Mouse (Mus musculus) small intestine, adult 2 months (tissue): ENCODE measurements at regions not wholly inside any gene's neighbourhood (a gene's known extent, or its start where the extent isn't known, plus 50 kb on each side); places are given as distances from the start of the nearest gene placed in this dataset.

Experiments
- H3K27ac ChIP-seq: fragments of 200-500 bp; 2 replicates; pipeline ENCODE4 v1.5.1; 2012; ENCODE audit warnings: low read depth, low read length, control low read depth, inconsistent platforms; ENCODE audit not compliant: insufficient read depth
- H3K27me3 ChIP-seq: fragments of 200-500 bp; 2 replicates; pipeline ENCODE4 v1.6.1; 2012; ENCODE audit warnings: mild to moderate bottlenecking, moderate library complexity, low read length, inconsistent platforms; ENCODE audit not compliant: control insufficient read depth, insufficient read depth
- H3K36me3 ChIP-seq: fragments of 200-500 bp; 2 replicates; pipeline ENCODE4 v1.6.1; 2012; ENCODE audit warnings: mild to moderate bottlenecking, low read length, control low read depth, inconsistent platforms; ENCODE audit not compliant: control insufficient read depth, insufficient read depth
- H3K4me1 ChIP-seq: fragments of 200-500 bp; 2 replicates; pipeline ENCODE4 v1.6.1; 2012; ENCODE audit warnings: low read length, inconsistent platforms, mixed read lengths; ENCODE audit not compliant: control insufficient read depth, insufficient read depth, insufficient read length
- H3K4me3 ChIP-seq: fragments of 200-500 bp; 2 replicates; pipeline ENCODE4 v1.5.1; 2012; ENCODE audit warnings: low read depth, mild to moderate bottlenecking, control low read depth, inconsistent platforms, low read length, moderate library complexity
- CTCF ChIP-seq: fragments of 200-500 bp; IDR thresholded peaks from 2 replicates; pipeline ENCODE4 v1.5.1; 2012; ENCODE audit warnings: low read depth, mild to moderate bottlenecking, control low read depth, inconsistent platforms, low read length, moderate library complexity, mixed read lengths; ENCODE audit not compliant: insufficient replicate concordance, insufficient read length; ENCODE audit errors: extremely low read depth
- POLR2A ChIP-seq: fragments of 200-500 bp; IDR thresholded peaks from 2 replicates; pipeline ENCODE4 v1.6.1; 2012; ENCODE audit warnings: low read depth, mild to moderate bottlenecking, control low read depth, inconsistent platforms, low read length, moderate library complexity
- WGBS: fragments of 180-500 bp; shearing (Covaris S2); methylation state at CpG from one replicate; pipeline ENCODE4 v1.1.7; 2018; 5-methylcytosine and 5-hydroxymethylcytosine counted together

DNA sequence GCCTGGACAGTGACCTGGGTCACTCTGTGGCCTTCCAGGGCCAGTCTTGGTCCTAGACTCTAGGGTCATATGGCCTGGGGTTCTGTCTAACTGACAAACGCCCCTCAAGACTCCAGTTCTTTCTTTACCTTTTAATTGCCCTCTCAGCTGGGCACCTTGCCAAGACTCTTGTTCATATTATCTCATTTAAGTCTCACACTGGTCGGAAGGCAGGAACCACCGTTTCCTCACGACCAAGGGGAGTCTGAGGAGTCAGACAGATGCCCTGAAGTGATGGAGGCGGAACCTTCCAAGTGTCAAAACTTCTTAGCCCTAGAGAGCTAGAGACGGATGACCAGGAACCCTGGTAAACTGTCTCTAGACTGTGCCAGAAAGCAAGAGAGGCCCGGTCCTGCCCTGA, 81.7 kb upstream of the 1600014C23Rik start:
- Histone ChIP-seq H3K27ac (no peak overlapping the region), H3K4me3 (no peak overlapping the region), H3K27me3 (no peaks in the 10 kb centered on the region), H3K4me1 (peaks cover 17% of the 10 kb centered on the region), H3K36me3 (no peaks in the 10 kb centered on the region)
- no peak for TF ChIP-seq CTCF
- no peak for TF ChIP-seq POLR2A
- 28% methylated on average over 7 of the region's 7 CpGs for WGBS

DNA sequence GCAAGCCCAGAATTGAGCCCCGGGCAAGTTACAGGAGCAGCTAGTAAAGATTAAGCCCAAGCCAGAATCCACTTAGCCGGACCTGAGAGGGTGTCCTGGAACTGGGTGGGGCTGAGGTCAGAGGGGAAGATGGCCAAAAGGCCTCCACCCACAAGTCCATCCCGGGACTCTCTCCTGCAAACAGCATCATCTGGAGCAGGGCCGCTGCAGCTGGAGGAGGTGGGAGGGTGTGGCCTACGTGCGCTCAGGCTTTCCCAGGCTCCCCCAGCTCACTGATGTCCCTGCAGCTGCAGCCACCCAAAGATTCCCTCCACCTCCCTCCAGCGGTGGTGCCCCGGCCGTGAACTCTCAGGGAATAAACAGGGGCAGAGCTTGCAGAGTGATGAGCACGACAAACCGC, 80.9 kb upstream of the 1600014C23Rik start:
- H3K27ac ChIP-seq, result no peak overlapping the region
- TF ChIP-seq CTCF, result no peak
- no peak for TF ChIP-seq POLR2A

DNA sequence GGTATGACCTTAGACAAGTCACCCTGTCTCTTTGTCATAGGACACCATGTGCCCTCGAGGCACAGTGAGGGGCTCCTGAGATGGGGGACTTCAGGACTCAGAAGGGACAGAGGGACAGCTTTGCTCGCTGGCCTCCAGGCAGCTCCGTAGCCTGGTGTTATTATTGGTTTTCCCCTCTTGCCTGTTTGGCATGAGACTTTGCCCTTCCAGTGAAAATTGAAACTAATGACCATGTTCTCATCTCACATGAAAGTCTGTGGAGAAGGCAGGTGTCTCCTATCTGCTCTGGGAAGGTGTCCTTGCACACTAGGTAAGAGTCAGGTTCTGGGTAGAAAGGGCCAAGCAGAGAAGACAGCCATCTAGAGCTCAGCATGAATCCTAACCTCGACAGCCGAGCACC, 80.3 kb upstream of the 1600014C23Rik start:
- H3K27ac ChIP-seq, result no peak overlapping the region
- WGBS, result 37% methylated on average over 5 of the region's 5 CpGs
- H3K27me3 ChIP-seq, result no peaks in the 10 kb centered on the region
- TF ChIP-seq POLR2A (no peak), CTCF (no peak)
- H3K4me3 ChIP-seq, result no peak overlapping the region
- peaks cover 12% of the 10 kb centered on the region for H3K4me1 ChIP-seq
- no peaks in the 10 kb centered on the region for H3K36me3 ChIP-seq

More for the DNA sequence above, 80.9 kb upstream of the 1600014C23Rik start:
- H3K27me3 ChIP-seq, result no peaks in the 10 kb centered on the region
- no peaks in the 10 kb centered on the region for H3K36me3 ChIP-seq
- WGBS, result 12% methylated on average over 11 of the region's 11 CpGs
- H3K4me3 ChIP-seq, result no peak overlapping the region
- peaks cover 17% of the 10 kb centered on the region for H3K4me1 ChIP-seq

DNA sequence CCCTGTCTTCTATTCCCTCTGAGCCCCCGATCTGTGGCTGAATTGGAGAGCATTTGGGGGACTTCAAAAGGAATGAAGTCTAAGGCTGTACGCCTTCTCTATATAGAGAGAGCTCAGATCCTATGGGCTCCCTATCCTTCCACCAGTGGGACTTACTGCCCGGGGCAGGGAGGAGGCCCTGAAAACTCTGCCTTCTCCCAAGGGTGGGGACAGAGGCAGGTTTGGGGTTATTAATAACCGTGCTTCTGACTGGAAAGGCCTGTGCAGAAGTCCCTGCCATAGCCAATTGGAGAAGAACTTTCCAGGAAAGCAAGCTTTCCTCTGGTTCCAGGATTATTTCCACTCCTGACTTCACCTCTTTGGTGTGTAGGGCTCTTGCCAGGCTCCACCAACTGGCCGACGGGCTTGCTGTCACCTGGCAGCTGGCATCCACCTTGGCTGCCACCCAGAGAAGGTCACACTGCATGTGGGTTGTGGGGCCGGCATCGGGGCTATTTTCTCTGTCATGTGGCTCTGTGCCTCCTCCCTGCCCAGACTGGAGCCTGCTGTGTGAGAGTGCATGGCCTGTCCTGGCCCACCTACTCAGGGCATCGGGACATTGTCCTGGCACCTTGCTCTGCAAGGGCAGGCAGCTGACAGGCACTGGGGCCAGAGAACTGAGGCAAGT, 78.8 kb upstream of the 1600014C23Rik start:
- 50% methylated on average over 9 of the region's 9 CpGs for WGBS
- H3K36me3 ChIP-seq, result no peaks in the 10 kb centered on the region
- H3K27ac ChIP-seq, result no peak overlapping the region
- no peak overlapping the region for H3K4me3 ChIP-seq
- H3K27me3 ChIP-seq, result no peaks in the 10 kb centered on the region
- H3K4me1 ChIP-seq, result peaks cover 17% of the 10 kb centered on the region
- TF ChIP-seq CTCF (no peak), POLR2A (no peak)

DNA sequence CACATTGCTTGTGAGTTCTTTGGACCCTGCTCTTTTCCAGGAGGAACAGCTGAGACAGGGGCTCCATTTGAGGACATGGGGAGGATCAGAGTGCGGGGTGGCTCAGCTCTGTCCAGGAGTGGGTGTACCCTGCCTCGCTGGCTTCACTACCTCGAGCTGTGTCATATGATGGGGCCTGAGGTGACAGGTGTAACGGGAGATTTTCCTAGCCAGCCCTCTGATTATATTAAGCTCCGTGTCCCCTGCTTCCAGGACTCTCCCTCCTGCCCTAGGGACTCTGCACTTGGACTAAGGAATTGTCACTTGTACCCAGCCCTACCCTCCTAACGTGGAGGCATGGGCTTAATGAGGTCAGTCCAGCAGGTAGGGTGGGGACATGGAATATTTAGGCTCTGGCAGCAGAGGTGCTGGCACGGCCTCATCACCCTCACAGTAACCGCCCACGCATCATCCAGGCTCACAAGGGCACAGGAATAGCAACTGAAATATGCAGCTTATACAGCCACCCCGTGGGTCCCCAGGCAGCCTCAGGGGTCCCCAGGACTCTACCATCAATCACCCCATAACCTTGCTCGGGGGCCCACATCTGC, 78.1 kb upstream of the 1600014C23Rik start:
- Histone ChIP-seq H3K27me3 (no peaks in the 10 kb centered on the region), H3K36me3 (no peaks in the 10 kb centered on the region), H3K27ac (no peak overlapping the region), H3K4me1 (peaks cover 18% of the 10 kb centered on the region), H3K4me3 (no peak overlapping the region)
- 80% methylated on average over 11 of the region's 11 CpGs for WGBS
- TF ChIP-seq POLR2A, result no peak
- no peak for TF ChIP-seq CTCF

DNA sequence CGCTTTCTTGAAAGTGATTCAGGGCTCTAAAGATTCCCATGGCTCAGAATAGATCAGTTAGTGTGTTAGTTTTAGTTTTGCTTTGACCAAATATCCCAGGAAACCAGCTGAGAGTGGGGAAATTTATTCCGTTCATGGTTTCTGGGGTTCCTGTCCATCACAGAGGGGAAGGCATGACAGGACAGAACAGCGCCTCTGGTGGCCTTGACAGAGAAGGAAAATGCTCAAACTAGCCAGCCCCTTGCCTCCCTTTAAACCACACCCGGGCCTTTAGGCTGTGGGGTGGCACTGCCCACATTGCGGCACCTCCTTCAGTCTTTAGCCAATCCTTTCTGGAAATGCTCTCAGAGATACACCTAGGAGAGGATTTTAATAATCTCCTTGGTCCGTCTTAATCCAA, 76.1 kb upstream of the 1600014C23Rik start:
- Histone ChIP-seq H3K27me3 (no peaks in the 10 kb centered on the region; the same call in 1 of the 2 replicates), H3K4me1 (peaks cover 21% of the 10 kb centered on the region), H3K36me3 (no peaks in the 10 kb centered on the region), H3K27ac (no peak overlapping the region), H3K4me3 (no peak overlapping the region)
- TF ChIP-seq POLR2A (no peak), CTCF (no peak)
- WGBS, result 94% methylated on average over 6 of the region's 6 CpGs

DNA sequence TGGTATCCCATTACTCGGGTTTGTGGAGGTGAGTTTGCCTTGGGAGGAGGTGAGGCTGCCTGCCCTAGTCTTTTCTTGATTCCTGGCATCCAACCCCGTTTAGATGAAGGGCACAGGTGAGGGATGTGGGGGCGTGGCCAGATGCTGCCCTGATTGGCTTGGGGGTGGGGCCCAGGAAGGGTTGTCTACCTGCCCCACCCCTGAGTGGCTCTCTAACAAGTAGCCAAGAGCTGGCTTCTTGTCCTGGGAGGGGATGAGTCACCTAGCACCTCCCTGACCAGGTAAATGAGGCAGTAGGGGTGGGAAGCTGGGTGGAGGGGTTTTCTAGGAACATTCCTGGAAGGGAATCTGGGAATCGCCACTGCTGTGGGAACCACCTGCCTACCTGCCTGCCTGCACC, 74.7 kb upstream of the 1600014C23Rik start:
- Histone ChIP-seq H3K36me3 (no peaks in the 10 kb centered on the region), H3K4me1 (peaks cover 13% of the 10 kb centered on the region), H3K27me3 (no peaks in the 10 kb centered on the region; the same call in 1 of the 2 replicates), H3K27ac (no peak overlapping the region), H3K4me3 (no peak overlapping the region)
- TF ChIP-seq POLR2A (no peak), CTCF (no peak)
- 26% methylated on average over 4 of the region's 4 CpGs for WGBS
